Mouse (Mus musculus) cerebellum, adult 11 months (tissue): ENCODE results near the gene Mfng.

Experiments
- DNase-seq: peaks from one replicate; pipeline ENCODE4 v3.0.0; 2022

The Mfng gene

DNA sequence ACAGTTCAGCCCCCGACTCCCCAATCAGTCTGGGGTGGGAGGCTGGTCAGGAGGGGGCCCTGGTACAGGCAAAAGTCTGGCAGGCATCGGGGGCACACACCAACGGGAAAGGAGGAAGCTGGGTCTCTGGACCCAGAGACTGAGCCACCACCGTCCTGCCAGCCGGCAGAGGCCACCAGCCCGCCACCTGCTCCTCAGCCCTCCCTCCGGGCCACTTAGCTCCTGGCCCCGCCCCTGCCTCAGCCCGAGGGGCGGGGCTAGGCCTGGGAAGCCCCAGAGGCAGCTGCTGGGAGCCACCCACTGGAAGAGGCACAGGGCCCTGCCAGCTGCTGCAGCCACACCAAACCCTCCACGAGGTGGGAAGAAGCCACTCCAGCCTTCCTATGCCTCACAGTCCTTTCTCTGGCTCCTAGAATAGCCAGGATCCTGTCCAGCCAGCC is at the start of gene Mfng:
Mfng (minus strand) TSS at position 186 of the 440 bp plus-strand sequence.
- no peak for DNase-seq

DNA sequence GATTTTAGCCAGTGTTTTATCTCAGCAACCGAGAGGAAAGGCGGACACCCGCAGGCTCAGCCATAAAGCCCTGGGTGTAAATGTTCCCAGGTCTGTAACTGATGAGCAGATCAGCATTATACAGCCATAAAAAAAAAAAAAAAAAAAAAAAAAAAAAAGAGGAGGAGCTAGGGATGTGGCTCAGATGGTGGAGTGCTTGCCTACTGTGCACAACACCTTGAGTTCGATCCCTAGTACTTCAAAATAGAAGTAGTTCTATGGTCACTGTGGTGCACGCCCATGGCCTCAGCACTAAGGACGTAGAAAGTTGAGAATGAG is 42.8 kb upstream of the Mfng start:
- no peak for DNase-seq

DNA sequence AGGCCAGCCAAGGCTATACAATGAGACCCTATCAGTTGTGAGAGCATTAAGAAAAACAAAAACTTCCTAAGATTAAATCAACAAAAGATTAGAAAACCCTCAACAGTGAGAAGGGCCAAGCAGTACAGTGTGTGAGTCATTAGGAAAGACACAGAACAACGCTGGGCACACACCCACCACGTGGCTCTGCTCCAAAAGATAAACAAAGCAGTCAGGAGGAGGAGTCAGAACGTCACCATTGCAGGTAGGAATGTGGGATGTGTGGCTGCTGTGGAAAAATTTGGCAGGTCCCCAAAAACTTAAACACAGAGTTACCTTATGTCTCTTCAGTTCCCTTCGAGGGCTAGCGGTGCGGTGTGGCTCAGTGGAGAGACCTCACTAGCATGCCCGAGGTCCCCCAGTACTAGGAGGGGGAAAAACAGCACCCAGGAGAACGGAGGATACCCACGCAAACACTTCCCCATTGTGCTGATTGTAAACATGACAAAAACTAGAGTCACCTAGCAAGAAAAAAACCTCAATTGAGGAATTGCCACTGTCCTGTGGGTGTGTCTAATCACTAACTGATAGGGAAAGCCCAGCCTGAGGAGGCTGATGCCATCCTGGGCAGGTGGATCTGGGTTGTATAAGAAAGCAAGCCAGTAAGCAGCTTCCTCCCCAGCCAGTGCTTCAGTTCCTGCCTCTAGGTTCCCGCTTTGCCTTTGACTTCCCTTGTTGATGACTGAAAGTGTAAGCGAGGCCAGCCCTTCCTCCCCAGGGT is 42.2 kb upstream of the Mfng start:
- no peak for DNase-seq

DNA sequence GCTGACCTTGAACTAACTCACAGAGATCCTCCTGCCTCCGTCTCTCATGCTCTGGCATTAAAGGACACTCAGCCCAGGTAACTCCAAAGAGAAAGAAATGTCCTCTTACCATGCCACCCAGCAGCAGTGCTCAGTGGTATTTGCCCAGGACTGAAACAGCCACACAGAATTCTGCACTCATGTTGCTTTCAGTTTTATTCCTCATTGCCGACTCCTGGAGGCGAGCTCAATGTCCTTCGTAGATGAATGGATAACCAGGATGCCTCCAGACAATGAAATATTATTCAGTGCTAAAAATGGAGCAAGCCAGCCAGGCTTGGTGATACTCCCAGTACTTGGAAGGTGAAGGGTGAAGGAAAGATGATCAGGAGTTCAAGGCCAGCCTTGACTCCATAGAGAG is 40.3 kb upstream of the Mfng start:
- DNase-seq = no peak

DNA sequence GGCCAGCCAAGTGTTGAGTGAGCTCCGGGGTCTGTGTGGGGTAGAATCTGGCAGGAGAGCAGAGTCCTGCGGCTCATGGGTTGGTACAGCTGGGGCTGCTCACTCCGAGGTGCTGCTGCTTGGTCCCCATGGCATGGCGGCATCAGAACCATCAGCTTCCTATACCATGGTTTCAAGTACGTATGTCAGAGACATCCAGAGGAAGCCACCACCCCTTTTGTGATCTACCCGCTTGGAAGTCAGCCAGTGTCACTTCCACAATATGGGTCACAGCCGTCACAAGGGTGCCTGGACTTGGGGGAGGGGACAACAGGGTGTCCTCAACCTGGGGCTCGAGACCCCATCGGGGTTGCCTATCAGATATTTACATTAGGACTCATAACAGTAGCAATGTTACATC is 36.9 kb upstream of the Mfng start:
- no peak for DNase-seq

DNA sequence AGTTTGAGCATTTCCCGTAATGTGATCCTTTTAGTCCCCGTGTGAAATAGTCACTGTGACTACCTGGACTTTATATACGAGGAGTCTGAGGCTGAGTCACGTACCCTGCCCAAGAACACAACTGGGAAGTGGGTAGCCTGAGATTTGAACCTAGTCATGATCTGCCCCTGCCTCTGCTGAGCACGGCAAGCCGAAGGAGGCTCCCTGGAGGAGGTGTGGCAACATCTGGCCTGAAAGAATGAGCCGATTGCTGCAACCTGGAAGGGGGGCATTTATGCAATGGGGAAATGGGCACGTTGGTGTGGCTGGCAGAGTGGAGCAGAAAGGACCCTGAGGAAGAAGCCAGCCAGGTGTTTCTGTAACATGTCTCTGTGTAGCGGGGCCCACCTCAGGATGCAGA is 36.5 kb upstream of the Mfng start:
- no peak for DNase-seq

DNA sequence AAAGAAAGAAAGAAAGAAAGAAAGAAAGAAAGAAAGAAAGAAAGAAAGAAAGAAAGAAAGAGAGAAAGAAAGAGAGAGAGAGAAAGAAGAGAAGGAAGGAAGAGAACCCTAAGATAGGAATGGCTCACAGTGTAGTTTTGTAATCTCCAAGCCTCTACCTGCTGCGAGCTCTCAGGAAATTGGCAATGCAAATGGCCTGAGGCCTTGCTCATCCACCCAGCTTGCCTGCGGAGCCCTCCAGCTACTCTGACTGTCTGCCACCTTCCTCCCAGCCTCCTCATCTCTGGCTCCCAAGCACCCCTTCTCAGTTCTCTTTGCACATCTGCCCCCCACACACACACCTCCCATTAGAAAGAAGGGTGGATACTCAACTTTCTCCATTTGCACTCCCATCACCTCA is 35.7 kb upstream of the Mfng start:
- DNase-seq = no peak

DNA sequence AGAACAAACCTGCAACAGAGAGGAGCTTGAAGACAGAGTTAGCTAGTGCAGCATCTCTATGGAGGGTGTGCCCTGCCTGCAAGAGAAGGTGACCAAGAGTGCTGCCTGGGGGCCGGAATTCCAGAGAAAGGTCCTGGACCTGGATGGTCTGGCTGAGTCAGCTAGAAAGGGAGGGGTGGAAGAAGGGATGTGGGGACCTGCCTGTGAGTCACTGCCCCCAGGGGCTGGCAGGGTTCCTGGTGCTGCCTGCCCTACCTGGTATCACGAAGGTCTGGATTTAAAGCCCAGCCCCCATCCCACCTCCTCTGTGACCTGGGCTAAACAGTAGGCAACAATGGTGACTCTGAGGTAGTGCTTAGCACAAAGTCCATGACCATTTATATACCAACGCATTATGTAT is 33.9 kb upstream of the Mfng start:
- DNase-seq = no peak

DNA sequence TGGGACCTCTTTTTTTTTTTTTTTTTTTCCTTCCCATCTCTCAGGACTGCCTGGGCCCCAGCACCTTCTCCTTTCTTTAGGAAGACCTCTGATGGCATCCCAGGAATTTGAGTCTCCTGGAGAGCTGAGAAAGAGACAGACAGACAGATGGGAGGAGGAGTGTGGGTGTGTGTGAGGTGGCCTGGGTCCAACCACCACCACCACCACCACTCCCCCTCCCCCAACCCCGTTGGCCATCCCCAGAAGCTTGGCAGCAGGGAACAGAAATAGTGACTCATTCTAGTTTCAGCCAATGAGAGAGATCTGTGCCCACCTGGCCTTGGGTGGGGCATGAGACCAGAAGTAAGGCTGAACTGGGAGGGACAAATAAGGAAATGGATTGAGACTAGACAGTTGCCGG is 33.3 kb upstream of the Mfng start:
- no peak for DNase-seq

DNA sequence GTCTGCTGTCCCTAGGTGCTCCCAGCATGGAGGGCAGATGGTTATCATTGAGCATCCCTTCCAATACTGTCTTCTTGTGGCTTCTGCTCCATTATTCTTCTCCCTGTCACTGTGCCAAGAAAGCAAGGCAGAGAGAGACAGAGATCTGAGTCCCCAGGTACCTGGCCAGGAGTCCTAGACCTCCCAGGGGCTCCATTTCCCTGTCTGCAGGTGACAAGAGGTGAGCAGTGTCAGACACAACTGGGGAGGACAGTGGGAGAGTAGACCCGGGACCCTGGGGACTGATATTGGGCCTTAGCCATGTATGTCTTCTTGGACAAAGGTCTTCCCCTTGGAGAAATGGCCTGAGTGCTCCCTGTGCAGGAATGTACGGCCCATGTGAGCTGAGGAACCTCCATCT is 32.1 kb upstream of the Mfng start:
- DNase-seq = no peak

DNA sequence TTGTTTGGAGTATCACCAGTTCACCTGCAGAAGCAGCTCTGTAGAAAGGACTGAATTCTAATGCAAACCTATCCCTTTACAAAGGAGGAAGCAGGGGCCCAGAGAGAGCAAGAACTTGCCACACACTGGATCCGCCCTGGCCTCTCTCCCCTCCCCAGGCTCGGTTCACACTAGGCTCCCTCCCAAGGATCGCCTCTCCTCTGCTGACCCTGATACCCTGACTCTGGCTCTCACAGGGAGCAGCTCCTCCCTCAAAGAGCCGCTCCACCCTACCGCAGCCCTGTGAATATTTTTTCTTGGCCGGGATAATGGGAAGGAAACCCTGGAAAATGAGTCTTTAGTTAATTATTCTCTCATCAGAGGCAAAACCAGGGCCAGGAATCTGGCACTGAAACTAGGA is 31.1 kb upstream of the Mfng start:
- DNase-seq = no peak

DNA sequence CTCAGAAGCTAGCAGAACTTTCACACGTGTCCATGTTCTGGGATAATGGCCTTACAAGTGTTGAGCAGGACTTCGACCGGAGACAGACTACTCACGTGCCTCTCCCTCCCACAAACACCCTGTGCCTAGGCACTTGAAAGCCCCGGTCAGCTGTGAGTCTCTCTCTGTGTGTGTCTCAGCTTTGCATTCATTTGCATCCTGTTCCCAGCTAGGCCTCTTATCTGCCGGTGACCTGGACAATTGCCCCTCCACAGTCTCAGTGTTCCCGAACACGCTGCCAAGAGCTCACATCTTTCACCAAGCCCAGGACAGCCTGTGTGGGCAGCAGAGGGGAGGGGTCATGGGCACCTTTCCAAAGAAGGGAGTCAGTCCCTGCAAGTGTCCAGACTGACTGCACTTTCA is 30.2 kb upstream of the Mfng start:
- DNase-seq = no peak

DNA sequence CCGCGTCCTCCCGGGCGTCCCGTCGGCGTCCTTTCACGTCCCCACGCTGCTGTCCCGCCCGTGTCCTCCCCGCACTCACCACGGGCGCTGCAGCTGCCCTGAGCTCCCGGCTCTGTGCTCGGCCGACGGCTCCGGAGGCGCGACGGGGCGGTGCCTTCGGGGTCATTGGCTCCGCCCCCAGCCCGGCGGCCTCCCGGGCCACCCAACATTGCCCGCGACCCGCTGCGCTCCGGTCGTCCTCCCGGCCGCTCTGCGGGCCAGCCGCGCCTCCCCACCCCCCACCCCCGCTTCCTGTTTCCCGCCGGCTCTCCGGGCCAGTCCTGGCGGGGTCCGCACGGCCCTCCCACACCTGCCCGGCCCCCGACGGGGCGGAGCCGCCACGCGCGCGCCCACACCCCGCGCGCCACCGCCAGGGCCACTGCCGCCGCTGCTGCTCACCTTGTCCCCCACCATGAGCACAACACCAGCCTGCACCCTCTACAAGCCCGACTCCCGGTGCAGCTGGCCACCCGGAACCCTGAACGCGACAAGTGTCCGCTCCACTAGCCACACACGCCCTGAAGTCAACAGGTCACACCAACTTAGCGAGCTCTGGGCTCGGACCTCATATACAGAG is 29.6 kb upstream of the Mfng start, which contains the start of gene Card10:
Card10 (minus strand) TSS at position 267 of the 616 bp plus-strand sequence.
- no peak for DNase-seq

DNA sequence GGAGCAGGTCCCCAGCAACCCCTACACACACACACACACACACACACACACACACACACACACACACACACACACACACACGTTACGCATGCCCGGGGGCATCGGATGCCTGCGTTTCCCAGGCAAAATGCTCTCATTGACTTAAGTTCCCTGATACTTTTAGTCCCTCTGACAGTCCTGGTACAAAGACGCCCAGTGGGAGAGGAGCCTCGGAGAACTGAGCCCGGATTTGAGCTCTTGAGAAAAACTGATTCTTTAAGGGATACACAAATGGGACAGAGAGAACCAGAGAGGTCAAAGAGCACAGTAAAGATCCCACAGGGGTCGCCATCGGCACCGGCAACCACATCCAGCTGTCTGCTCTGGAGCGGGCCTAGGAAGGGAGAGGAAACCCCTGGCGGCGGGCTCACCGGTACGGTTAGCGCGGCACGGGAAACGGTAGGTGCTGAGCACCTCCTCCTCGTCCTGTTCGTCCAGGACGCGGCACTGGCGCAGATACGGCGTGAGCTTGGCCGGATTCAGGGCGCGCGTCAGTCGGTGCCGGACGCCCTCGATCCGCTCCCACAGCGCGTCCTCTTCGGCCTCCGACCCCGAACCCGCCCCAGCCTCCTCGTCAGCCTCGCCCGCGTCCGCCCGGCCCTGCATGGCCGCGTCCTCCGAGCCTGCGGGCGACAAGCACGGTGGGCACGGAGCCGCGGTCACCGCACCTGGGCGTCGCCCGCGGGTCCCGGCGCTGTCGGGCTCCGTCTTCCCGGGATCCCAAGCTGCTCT is 28.9 kb upstream of the Mfng start:
- no peak for DNase-seq

DNA sequence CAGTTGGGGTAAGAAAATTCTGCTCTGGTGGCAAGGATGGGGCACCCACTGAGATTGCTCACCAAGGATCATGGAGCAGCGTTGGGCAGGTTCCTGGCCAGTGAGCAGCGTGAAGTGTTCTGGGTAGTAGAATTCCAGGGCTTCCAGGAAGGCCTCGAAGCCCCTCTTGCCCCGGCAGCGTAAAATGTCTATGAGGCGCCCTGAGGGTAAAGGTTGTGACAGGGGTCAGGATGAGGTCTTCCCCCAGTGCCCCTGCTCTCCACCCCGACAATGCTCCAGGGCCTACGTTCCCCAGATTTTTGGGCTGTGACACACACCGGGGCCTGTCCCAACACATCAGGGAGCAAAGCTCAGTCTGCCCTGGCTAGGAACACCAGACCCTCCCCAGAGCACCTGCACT is 28.3 kb upstream of the Mfng start:
- no peak for DNase-seq

DNA sequence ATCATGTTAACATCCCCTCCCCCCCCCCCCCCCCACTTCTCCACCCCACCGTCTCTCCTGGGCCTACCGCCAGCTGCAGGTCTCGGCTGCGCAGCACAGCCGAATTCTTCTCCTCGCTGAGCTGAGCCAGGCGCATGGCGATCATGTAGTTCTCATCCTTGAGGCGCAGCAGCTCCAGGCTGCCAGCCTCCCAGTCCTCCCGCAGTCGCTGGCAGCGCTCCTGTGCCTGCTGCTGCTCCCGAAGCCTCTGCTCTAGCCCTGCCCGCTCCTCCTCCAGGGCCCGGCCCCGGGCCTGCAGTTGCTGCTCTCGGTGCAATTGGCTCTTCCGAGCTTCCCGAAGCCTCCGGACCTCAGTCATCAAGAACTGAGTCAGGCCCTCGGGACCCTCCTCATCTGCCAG is 25.8 kb upstream of the Mfng start:
- no peak for DNase-seq

DNA sequence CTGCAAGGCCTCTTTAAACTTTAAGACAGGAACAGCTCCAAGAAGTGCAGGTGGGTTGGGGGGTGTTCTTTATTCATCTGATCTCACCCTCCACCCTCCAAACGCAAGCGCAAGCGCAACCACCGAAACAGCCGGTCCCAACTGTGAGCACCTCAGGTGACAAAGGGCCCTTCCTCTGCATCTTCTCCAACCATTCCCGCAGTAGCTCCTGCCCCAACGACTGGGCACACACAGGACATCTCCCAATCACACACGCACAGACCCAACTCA is 23.7 kb upstream of the Mfng start:
- DNase-seq = no peak

DNA sequence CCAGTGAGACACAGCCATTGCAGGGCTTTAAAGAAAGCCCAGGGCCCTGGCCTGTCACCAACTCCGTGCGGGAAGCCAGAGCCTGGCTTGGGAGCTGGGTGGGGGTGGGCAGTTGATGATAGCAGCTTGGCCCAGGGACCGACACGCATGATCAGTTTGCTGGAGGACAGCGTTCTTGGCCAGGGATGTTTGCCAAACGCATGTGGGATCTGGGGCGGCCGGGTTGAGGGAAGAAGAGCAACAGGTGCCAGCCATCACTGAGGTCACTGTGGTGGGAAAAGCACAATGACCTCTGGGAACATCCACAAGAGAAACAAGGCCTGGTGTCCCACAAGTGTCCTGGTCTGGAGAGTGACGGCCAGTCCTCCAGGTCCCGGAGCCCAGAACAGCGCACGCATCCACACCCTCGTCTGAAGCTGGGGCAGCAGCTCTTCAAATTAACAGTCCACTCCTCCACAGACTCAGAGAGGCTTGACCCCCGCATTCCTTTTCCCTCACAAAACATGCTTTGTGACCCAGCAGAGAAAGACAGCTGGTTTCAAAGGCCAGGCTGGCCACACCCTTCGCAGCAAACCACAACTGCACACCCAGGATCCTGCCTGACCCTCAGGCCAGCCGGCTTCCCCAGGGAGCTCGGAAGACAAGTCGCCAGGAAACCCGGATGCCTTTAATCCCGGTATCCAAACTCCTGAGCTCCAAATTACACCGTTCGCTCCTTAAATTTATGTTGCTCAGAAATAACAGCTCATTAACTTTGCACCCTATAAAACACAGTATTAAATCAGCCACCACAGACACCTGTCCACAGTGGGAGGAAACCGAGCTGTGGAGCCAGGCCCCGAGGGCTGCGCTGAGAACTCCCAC is 23.2 kb upstream of the Mfng start:
- DNase-seq = no peak

DNA sequence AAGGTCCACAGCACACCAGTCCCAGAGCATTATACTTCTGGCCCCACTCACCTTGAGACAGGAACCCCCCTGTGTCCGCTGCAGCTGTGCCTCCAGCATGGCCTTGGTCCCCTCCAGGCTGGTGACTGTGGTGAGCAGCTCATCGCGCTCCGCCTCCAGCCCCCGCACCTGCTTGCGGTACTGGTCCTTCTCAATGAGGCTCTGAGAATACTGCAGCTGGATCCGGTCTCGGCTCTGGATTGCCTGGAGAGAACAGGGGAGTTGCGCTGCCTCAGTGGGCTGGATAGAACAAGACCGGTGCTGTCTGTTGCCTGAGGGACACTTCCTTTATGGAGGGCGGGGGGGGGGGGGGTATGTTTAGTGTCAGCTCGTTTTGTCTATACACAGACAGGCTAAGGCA is 17.7 kb upstream of the Mfng start:
- no peak for DNase-seq

DNA sequence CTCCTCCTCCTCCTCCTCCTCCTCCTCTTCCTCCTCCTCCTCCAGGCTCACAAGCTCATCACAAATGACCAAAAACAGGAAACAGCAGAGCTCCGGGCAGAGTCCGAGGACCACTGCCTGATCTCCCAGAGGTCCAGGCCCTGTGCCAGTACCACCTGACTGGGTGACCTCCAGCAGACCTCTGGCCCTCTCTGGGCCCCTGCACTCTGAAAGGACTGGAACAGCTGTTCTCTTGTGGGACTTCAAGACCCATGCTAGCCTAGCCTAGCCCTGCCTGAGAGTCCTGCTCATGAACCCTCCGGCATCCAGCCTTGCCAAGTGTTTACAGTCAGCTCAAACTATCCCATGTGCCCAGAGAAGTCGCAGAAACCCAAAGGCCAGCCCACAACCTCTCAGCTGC is 17.2 kb upstream of the Mfng start:
- DNase-seq = no peak

DNA sequence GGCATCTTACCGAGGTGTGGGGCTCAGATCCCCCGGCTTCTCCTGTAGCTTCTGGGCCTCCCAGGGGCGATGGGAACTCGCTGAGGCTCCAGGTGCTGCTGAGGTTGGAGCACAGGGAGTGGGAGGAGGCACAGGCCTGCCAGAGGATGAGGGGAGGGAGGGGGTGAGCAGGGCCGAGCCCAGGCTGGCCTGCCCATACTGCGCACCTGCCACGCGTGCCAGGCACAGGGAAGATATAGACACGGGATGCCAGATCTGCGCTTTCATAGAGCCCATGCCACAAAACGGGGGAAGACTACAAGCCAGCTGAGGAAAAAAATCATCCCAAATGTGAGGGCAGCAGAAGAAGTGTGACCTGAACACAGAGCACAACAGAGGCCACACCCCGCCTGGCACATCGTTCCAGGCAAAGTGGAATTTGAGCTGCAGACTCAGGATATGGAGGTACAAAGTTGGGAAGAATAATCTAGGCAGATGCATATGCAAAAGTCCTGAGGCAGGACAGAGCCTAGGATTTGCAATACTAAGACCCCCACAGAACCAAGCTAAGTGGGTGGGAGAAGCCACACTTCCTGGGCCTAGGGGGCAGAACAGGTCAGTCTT is 16.5 kb upstream of the Mfng start:
- DNase-seq = no peak

DNA sequence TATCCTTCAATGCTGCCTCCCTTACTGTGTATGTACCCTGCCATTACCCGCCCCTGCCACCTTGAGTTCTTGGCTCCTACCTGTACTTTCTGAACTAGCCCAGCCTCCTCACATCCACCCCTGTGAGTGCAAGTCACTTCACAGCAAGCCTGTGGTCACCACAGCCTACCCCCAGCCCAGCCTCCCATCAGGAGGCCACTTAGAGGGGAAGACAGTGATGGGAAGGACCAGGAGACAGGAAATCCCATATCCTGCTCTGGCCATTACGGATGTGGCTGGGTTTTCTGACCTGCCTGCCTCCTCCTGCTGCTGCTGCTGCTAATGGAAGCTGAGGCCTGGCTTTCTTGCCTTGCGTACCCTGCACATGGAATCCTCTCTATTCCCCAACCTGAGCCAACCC is 14.8 kb upstream of the Mfng start:
- DNase-seq = no peak

DNA sequence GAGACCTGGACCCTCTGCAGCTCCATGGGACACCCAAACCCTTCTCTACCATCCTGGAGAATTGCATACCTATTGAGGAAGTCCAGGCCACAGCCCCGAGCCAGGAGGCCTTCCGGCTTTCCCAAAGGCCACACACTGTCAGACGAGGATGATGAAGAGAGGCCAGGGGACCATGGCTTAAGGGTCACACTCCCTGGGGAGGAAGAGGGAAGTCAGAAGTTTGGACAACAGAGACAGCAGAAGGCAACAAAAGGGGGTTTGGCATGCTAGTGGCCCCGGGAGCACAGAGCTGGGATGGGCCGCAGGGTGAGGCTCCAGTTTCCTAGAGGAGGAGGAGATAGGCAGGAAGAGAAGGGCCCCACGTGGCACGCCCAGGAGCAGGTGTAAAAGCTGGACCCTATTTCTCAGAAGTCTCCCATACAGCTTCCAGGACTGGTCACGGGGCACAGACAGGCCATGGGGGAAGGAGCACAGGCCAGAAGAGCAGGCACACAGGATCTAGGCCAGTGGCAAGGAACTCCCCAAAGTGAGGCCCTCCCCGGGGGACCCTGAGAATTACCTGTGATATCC is 14.1 kb upstream of the Mfng start:
- DNase-seq = no peak
